Mouse (Mus musculus): ENCODE results near the gene Qsox1. TPM values are rescaled to one million over a fixed set of nuclear protein-coding genes. Genes with fewer than 3 reads are reported as not detected.

The Qsox1 gene
- polyA plus RNA-seq, 1 experiment from 2014 or later = 14.8 TPM

DNA sequence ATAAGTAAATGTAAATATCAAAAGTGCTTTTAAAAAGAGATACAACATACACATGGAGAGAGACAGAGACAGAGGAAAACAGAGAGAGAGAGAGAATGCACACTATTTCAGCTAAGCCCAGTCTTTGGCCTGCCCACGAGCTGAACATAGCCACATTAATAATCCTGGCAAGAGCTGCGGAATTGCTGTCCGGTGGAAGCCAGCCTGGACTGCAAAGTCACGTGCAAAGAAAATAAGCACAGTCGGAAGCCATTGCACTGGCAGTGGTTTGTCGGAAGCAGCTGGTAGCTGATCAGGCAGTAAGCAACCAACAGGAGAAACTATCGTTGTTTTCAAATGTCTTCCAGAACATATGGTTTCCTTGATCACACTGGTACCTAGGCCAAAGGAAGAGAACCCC lies 55.1 kb downstream of the Qsox1 start:
- DNase-seq (ENCODE audit: low spot score) = no peak

DNA sequence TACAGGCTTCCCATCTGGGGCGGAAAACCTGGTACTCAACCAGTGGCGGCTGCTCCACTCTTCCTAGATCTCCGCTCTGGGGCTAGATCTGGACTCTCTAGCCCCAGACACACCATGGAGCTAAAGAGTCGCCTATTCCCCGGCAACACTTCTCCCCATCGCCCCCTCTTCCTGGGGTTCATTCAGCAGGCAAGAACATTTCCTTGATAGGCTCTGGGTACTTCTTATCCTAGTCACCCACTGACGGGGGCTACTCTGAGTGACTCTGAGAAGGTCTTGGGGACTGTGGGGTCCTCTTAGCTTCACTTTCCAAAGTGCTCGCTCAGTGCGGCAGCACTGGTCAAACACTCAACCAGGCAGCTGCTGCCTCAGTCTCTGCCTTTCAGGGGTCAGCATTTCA lies 59.3 kb downstream of the Qsox1 start:
- no peak for DNase-seq (ENCODE audit: low spot score)
- peaks cover 14% of the 10 kb centered on the region for H3K4me1 ChIP-seq
- peaks cover 82% of the 10 kb centered on the region for H3K27me3 ChIP-seq (replicated peaks; ENCODE audit: low read depth, poor library complexity, severe bottlenecking)
- no peak overlapping the region for H3K27ac ChIP-seq (replicated peaks)
- WGBS = 69% methylated on average over 9 of the region's 9 CpGs
- H3K36me3 ChIP-seq (replicated peaks) = no peaks in the 10 kb centered on the region
- no peaks in the 10 kb centered on the region for H3K9me3 ChIP-seq
- H3K4me3 ChIP-seq = no peak overlapping the region

More for the DNA sequence above, 55.1 kb downstream of the Qsox1 start:
- no peaks in the 10 kb centered on the region for H3K9me3 ChIP-seq
- H3K27me3 ChIP-seq (replicated peaks; ENCODE audit: low read depth, poor library complexity, severe bottlenecking) = peaks cover 69% of the 10 kb centered on the region
- 80% methylated on average over 7 of the region's 7 CpGs for WGBS
- peaks cover 5% of the 10 kb centered on the region; the same call in 1 of the 2 replicates for H3K4me1 ChIP-seq
- H3K27ac ChIP-seq (replicated peaks) = no peak overlapping the region
- no peak overlapping the region for H3K4me3 ChIP-seq
- H3K36me3 ChIP-seq (replicated peaks) = no peaks in the 10 kb centered on the region

DNA sequence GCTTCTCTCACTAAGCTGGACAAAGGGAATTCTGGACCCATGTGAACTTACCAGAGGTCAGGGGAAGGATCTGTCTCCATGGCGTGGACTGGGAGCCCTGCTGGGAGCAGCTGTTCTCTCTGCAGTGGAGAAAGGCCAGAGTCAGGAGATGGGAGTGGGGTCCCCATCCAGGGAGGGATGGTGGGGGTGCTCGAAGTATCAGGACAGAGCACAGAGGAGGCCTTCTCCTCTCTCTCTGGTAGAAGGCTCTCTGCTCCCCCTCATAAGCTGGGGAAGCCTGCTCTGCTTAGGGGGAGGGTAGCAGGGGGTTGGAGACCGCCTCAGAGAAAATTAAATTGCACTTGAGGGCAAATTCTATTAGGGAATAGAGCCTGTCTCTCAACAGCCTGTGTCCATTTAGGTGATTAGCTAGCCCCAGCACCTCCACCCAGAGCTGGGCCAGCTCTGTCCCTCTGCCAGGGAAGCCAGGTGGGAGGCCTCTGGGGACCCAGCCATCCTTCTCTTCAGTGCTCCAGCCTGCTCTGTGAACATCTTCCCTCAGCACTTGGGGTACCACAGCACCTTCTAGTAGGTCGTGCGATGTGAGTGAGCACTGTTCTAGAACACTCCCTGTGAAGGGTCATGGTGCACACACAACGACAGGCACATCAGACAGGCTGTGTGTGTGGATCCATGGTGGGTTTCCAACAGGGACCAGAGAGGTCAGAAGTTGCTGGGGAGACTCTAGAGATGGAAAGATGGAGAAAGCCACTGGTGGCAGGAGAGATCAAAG lies 61.0 kb downstream of the Qsox1 start, which contains the start of gene Lhx4:
Lhx4 (minus strand) TSS at position 201 of the 772 bp plus-strand sequence.
- Histone ChIP-seq H3K36me3 (replicated peaks) (no peaks in the 10 kb centered on the region), H3K27me3 (replicated peaks; ENCODE audit: low read depth, poor library complexity, severe bottlenecking) (peaks cover 85% of the 10 kb centered on the region), H3K4me3 (0 out of 2 replicates have a peak within 1 kb of the TSS, but pooled peaks have one; percentile 16), H3K27ac (replicated peaks) (no peak within 1 kb of the TSS), H3K9me3 (no peaks in the 10 kb centered on the region), H3K4me1 (peaks cover 14% of the 10 kb centered on the region)
- DNase-seq (ENCODE audit: low spot score) = no peak
- 63% methylated on average over 6 of the region's 6 CpGs for WGBS

DNA sequence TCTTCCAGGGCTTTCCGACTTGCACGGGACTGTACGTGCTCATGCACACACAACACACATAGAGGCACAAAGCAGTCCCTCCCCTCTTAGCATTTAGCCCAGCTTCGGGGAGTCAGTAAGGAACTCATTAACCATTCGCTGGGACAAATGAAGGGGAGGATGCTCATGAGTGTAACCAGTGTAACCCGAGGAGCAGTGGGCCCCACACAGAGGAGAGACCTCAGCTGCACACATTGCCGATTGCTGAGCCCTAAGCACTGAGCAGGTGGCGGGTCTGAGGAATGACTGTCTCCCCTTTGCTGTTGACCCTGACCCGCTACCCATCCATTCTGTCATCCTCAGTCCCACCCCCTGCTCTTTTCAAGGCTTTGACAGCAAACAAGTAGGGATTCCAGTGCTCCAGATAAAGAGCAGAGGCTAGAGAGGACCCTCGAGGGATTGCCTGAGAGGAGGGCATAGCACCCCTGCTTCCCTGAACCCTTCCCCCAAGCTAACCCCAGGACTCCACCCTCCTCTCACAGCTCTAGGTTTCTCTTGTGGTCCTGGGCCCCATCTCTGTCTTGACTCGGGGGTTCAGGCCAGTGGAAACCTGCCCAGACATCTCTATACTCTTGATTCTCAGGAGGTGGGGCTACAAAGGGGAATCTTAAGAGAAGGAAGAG lies 62.0 kb downstream of the Qsox1 start:
- 13% methylated on average over 11 of the region's 11 CpGs for WGBS
- peak; percentile 62 for DNase-seq (ENCODE audit: low spot score)
- Histone ChIP-seq H3K9me3 (no peaks in the 10 kb centered on the region), H3K4me1 (peaks cover 14% of the 10 kb centered on the region), H3K27me3 (replicated peaks; ENCODE audit: low read depth, poor library complexity, severe bottlenecking) (peaks cover 95% of the 10 kb centered on the region), H3K27ac (replicated peaks) (no peak overlapping the region), H3K4me3 (0 out of 2 replicates have a peak overlapping the region, but pooled peaks have one; percentile 16), H3K36me3 (replicated peaks) (no peaks in the 10 kb centered on the region)

DNA sequence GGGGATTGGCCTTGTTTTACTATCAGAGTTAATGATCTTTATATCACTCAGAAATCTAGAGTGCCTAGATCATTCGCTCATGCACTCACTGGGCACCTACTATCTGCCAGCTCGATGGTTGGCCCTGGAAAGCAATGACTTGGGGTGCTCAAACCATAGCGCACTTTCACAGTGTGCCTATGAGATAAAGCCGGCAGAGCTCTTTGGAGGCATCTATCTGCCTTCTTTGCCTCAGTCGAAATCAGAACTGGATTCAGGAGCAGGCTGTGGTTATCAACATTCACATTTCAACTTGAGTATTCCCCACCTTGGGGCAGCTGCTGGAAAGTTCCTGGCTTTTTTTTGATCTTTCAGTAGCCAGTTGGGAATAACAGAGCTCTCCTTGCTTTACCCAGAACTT lies 64.8 kb downstream of the Qsox1 start:
- Histone ChIP-seq H3K9me3 (no peaks in the 10 kb centered on the region), H3K4me1 (peaks cover 19% of the 10 kb centered on the region), H3K27me3 (replicated peaks; ENCODE audit: low read depth, poor library complexity, severe bottlenecking) (peaks cover 100% of the 10 kb centered on the region), H3K4me3 (no peak overlapping the region), H3K36me3 (replicated peaks) (no peaks in the 10 kb centered on the region), H3K27ac (replicated peaks) (no peak overlapping the region)
- 75% methylated on average over 5 of the region's 5 CpGs for WGBS
- no peak for DNase-seq (ENCODE audit: low spot score)

DNA sequence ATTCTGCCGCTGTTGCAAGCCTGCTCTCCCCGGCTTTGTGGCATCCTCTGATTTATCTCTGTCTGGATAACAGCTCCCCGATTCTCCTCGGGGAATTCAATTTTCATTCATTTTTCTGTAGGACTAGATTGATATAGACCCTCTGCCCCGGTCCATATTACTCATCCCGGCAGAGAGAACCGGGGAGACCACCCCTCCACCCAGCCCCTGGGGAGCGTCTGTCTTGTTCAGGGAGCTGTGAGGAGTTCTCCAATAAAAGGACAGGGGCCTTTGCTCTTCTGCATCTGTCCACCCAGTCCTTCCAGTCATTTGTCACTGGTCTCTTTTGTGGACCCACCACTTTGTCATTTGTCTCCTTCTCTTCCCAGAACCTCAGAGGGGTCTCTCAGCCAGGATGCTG lies 65.7 kb downstream of the Qsox1 start:
- Histone ChIP-seq H3K27me3 (replicated peaks; ENCODE audit: low read depth, poor library complexity, severe bottlenecking) (peaks cover 100% of the 10 kb centered on the region), H3K4me1 (peaks cover 28% of the 10 kb centered on the region), H3K9me3 (no peaks in the 10 kb centered on the region), H3K4me3 (no peak overlapping the region), H3K27ac (replicated peaks) (no peak overlapping the region), H3K36me3 (replicated peaks) (no peaks in the 10 kb centered on the region)
- peak; percentile 12 for DNase-seq (ENCODE audit: low spot score)
- WGBS = 12% methylated on average over 8 of the region's 8 CpGs

DNA sequence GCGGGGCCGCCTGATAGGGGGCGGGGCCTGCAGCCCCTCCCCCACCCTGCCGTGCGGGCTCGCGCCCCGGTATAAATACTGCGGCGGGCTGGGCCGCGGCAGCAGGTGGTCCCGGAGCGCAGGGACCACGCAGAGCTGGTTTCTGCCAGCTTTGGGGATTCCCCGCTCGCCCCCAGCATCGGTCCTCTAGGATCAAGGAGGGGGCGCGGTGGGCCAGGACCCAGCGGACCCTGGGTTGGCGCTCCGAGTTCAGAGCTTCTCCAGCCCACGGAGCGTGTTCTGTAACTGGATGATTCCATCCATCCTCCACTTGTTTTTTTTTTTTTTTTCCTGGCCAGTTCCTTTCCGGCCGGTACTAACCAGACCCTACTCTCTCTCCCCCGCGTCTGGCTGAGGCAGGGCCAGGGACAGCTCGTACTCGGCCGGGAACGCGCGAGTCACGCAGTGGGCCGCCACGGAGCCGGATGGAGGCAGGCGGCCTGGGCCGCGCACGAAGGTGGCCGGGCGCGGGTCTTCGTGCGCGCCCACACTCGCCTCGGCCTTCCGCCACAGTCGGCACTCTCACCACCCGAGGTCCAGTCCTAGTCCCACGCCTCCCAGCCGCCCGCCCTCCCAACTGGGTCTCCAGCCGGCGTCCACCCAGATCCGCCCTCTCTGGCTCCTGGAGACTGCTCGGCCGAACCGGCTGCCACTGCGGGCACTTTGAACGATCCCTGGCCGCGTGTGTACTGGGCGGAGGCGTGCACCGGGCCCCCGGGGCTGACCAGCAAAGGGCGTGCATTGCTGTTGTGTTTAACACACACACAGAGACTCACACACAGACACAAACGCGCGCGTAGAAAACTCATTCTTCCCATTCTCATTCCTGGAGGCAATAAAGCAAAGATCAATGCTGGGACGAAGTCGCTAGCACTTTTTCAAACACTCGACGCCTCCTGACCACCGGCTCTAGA lies 70.0 kb downstream of the Qsox1 start:
- Histone ChIP-seq H3K27me3 (replicated peaks; ENCODE audit: low read depth, poor library complexity, severe bottlenecking) (peaks cover 100% of the 10 kb centered on the region), H3K4me1 (peaks cover 32% of the 10 kb centered on the region), H3K27ac (replicated peaks) (no peak overlapping the region), H3K4me3 (peak overlapping the region; percentile 65), H3K36me3 (replicated peaks) (no peaks in the 10 kb centered on the region), H3K9me3 (no peaks in the 10 kb centered on the region)
- peak; percentile 63 for DNase-seq (ENCODE audit: low spot score)
- WGBS = under 1% methylated on average over 80 of the region's 81 CpGs

DNA sequence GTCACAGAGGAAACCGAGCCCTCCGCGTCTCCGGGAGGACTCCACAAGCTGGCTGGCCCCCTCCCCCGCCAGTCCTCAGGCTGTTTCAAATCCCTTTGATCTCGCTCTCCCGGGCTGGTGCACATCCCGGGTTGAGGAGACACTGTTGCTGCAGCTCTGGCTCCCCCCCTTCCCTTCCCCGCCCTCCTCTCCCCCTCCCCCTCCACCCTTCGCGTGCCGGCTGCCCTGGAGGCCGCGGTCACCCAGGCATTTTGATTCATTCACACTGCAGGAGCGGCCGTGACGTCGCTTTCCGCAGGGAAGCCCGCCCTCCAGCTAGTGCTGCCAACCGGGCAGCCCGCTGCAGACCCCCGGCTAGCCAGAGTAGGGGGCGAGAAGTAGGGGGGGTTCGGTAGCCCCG lies 70.7 kb downstream of the Qsox1 start:
- Histone ChIP-seq H3K27ac (replicated peaks) (no peak overlapping the region), H3K4me3 (peak overlapping the region; percentile 65), H3K4me1 (peaks cover 39% of the 10 kb centered on the region), H3K27me3 (replicated peaks; ENCODE audit: low read depth, poor library complexity, severe bottlenecking) (peaks cover 100% of the 10 kb centered on the region), H3K9me3 (no peaks in the 10 kb centered on the region), H3K36me3 (replicated peaks) (no peaks in the 10 kb centered on the region)
- DNase-seq (ENCODE audit: low spot score) = peak; percentile 80
- under 1% methylated on average over 26 of the region's 26 CpGs for WGBS

DNA sequence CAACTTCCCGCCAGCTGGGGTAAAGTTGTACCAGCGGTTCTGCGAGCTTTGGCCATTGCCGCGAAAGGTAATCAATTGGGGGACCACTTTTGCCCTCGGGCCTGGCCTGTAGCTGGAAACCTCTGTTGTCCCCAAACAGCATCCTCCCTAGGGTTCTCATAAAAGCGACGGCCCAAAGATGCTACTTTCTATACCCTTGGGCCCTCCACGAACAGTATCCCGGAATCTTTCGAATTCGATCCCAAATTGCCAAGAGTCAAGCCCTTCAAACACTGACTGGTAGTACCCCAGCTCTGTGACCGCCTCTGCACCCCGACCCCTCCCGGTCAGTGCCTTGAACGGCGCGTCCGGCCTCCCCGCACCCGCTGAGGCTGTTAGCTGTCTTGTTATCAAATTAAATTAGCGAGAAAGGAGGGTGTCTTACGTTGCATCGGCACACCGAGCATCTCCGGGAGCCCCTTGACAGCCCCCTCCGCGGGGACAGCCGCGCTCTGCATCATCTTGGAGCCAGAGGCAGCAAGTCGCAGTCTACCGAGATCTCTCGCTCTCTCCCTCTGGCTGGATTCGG lies 71.2 kb downstream of the Qsox1 start:
- no peak for DNase-seq (ENCODE audit: low spot score)
- H3K9me3 ChIP-seq = no peaks in the 10 kb centered on the region
- H3K4me1 ChIP-seq = peaks cover 42% of the 10 kb centered on the region

DNA sequence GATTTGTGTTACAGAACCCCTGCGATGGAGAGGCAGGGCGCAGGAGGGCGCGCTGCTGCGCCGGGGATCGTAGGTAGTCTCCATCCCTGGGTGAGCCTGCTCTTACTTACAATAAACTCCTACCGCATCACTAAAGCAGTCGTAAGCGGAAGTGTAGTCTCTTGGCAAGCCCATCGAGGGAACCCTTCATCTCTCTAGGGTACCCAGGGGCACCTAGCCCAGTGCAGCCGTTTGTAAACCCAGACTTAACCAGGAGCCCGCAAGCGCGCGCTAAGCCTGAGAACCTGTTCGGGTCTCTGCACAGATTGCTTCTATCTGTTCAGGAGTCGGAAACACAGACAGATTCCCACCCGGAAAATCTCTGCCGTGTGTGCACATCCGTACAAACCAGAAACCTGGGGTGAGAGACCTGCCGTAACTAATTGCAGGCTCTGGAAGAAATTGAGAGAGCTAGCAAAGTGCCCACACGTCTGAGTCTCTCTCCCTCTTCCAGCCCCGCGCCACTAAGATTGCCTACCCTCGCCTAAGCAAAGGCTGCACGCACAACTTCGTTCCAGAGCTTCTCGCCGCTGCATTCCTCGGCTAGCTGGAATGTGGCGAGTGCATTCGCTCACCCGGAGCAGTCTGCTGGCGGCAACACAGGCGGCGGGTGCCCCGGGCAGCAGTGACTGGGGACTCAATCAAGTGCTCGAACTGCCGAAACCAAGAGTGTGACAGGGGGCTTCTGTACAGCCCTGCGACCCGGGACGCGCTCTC lies 71.9 kb downstream of the Qsox1 start:
- Histone ChIP-seq H3K36me3 (replicated peaks) (no peaks in the 10 kb centered on the region), H3K27ac (replicated peaks) (no peak overlapping the region), H3K9me3 (no peaks in the 10 kb centered on the region), H3K4me1 (peaks cover 42% of the 10 kb centered on the region), H3K27me3 (replicated peaks; ENCODE audit: low read depth, poor library complexity, severe bottlenecking) (peaks cover 100% of the 10 kb centered on the region), H3K4me3 (peak overlapping the region; percentile 65)
- peak; percentile 77 for DNase-seq (ENCODE audit: low spot score)
- WGBS = under 1% methylated on average over 44 of the region's 44 CpGs

More for the DNA sequence above, 71.2 kb downstream of the Qsox1 start:
- Histone ChIP-seq H3K27ac (replicated peaks) (no peak overlapping the region), H3K36me3 (replicated peaks) (no peaks in the 10 kb centered on the region), H3K4me3 (peak overlapping the region; percentile 65), H3K27me3 (replicated peaks; ENCODE audit: low read depth, poor library complexity, severe bottlenecking) (peaks cover 100% of the 10 kb centered on the region)
- WGBS = under 1% methylated on average over 34 of the region's 34 CpGs

DNA sequence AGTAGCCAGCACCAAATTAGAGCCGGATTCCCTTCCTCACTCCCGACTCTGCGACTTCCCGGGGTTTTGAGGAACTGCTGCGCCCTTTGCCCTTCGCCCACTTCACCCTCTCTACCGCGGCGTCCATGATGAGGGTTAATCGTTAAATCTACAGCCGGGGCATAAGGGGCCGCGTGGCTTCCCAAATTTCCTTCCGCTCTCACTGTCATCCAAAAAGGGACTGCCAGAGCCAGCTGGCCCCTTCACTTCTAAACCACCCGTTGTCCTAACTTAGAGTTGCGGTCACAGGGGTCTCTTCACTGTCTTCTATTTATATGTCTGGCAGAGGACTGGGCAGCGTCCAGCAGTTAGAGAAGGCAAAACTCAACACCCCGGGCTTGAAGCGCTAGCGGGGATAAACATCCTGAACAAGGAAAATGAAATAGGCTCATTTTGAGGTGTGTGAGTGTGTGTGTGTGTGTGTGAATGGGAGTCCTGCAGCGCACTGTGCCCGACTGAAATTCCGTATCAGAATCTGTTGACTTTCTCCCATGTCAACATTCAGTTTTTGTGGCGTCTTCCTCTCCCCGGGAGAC lies 74.8 kb downstream of the Qsox1 start:
- under 1% methylated on average over 25 of the region's 25 CpGs for WGBS
- Histone ChIP-seq H3K4me3 (peak overlapping the region; percentile 16; the same call in 1 of the 2 replicates), H3K4me1 (peaks cover 38% of the 10 kb centered on the region), H3K9me3 (no peaks in the 10 kb centered on the region), H3K36me3 (replicated peaks) (no peaks in the 10 kb centered on the region), H3K27me3 (replicated peaks; ENCODE audit: low read depth, poor library complexity, severe bottlenecking) (peaks cover 100% of the 10 kb centered on the region), H3K27ac (replicated peaks) (no peak overlapping the region)
- peak; percentile 44 for DNase-seq (ENCODE audit: low spot score)

All from embryonic facial prominence, embryonic 10.5 days (tissue).